Mouse (Mus musculus) thymus, adult 2 months (tissue): ENCODE data around the gene Scnn1a.

Experiments used
- CTCF ChIP-seq: fragments of 200-500 bp; IDR thresholded peaks from 2 replicates; pipeline ENCODE4 v1.5.1; 2012; ENCODE audit warnings: mild to moderate bottlenecking, control low read depth, low read length, moderate library complexity, borderline replicate concordance; ENCODE audit not compliant: control insufficient read depth, poor library complexity, insufficient read depth; ENCODE audit errors: extremely low read depth
- POLR2A ChIP-seq: fragments of 200-500 bp; IDR thresholded peaks from 2 replicates; pipeline ENCODE4 v1.6.1; 2012; ENCODE audit warnings: mild to moderate bottlenecking, low read length, control low read depth, moderate library complexity; ENCODE audit not compliant: control insufficient read depth, poor library complexity, insufficient read depth; ENCODE audit errors: extremely low read depth

DNA sequence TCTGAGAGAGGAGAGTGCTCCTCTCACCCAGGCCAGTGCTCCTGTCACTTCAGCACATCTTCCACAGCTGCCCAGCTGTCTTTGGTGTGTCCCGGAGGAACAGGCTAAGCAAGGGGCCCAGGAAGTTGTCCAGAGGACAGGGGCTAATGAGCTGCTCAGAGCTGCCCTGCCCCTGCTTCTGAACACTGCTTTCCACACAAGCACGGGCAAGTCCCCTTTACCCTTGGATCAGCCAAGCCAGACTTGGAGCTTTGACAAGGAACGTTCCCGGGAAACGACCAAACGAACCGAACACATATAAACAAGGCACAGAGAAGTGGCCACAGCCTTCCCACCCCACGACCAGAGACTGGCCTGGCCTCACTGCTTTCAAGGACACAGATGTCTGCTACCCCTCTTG is 23.6 kb downstream of the Scnn1a start:
- 0 out of 2 replicates have a peak, but pooled peaks have one; percentile 13 for TF ChIP-seq CTCF
- no peak for TF ChIP-seq POLR2A
